Mouse (Mus musculus) heart, adult 2 months (tissue): Measurements from ENCODE around the gene Pdlim1.

Experiments used
- CTCF ChIP-seq: fragments of 200-600 bp; IDR thresholded peaks from 2 replicates; pipeline ENCODE4 v1.8.1; 2022; ENCODE audit warnings: antibody characterized with exemption, mild to moderate bottlenecking, moderate library complexity
- EP300 ChIP-seq: fragments of 200-500 bp; IDR thresholded peaks from 2 replicates; pipeline ENCODE4 v1.6.1; 2011; ENCODE audit warnings: low read depth, low read length, control low read depth; ENCODE audit not compliant: insufficient read depth
- POLR2A ChIP-seq: fragments of 200-500 bp; IDR thresholded peaks from 2 replicates; pipeline ENCODE4 v1.6.1; 2011; ENCODE audit warnings: mild to moderate bottlenecking, low read depth, low read length, control low read depth; ENCODE audit not compliant: insufficient read depth

DNA sequence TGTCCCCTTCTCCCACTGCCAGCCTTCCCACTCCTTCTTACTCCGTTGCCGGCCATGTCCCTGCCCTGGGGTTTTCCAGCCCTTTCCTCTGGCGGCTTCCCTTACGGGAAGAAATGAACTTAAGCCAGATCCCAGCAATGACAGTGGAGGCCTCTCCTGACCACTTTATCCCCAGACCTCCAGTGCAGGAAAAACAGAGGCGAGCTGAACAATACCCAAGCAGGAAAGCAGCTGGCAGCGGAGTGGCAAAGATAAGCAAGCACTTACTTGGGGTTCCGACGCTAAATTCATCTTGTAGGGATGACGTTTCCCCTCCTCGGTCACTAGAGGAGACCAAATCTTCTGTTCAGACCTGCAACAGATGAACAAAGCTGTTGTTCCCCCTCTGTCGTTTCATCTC lies 22.3 kb downstream of the Pdlim1 start:
- TF ChIP-seq EP300 (no peak), CTCF (no peak), POLR2A (no peak)
